Mouse (Mus musculus): ENCODE data around the gene Rcsd1. TPM values are rescaled to one million over a fixed set of nuclear protein-coding genes. Genes with fewer than 3 reads are reported as not detected.
A peak's percentile ranks its signal among the peaks of the same experiment; 100 is the strongest.

Gene Rcsd1
- total and polyA plus RNA-seq, 3 experiments: 22.7 to 81.1 (median 35.7) TPM

GRCm38 (mm10) chr1:165722531-165723123 lies 13.1 kb upstream of the Rcsd1 start:
- Histone ChIP-seq H3K27ac (ENCODE audit: insufficient read depth, low read depth) (no peak overlapping the region), H3K9ac (ENCODE audit: insufficient read depth, low read depth) (no peak overlapping the region), H3K4me2 (ENCODE audit: insufficient read depth, low read depth, poor library complexity, severe bottlenecking) (no peak overlapping the region), H3K9me3 (replicated peaks; ENCODE audit: low read length) (no peaks in the 10 kb centered on the region), H3K36me3 (replicated peaks in 1 of 2; ENCODE audit: control insufficient read depth in 1 of 2, insufficient read depth in 1 of 2, low read length in 1 of 2) (no peaks in the 10 kb centered on the region), H3K4me3 (replicated peaks in 1 of 3; ENCODE audit: low read depth in 2 of 3, low read length in 2 of 3, poor library complexity in 1 of 3) (no peak overlapping the region), H3K27me3 (replicated peaks) (no peaks in the 10 kb centered on the region), H3K4me1 (ENCODE audit: control insufficient read depth in 1 of 2, insufficient read depth in 2 of 2) (peaks cover 8 to 27% of the 10 kb centered on the region in 2 experiments), H3K79me2 (replicated peaks; ENCODE audit: control insufficient read depth, extremely low read depth, insufficient read depth, poor library complexity, severe bottlenecking) (no peaks in the 10 kb centered on the region)
- DNase-seq (ENCODE audit: extremely low read depth): no peak
- dilution Hi-C loops (cut with MboI; ENCODE audit: extremely low pct_ligation_motif_present, extremely low pct_unique_long_range_greater_than_20kb, low sequenced_read_pairs): no loop called here
- TF ChIP-seq TCF12 (IDR thresholded peaks at IDR 0.05; ENCODE audit: low read depth, low read length) (no peak), BHLHE40 (IDR thresholded peaks at IDR 0.05; ENCODE audit: low read depth, low read length) (no peak), NELFE (IDR thresholded peaks at IDR 0.05; ENCODE audit: low read depth, low read length) (no peak), ZC3H11A (IDR thresholded peaks at IDR 0.05; ENCODE audit: low read depth, low read length) (no peak), E2F4 (IDR thresholded peaks at IDR 0.05; ENCODE audit: insufficient replicate concordance, low read depth, low read length) (no peak), USF1 (IDR thresholded peaks at IDR 0.05; ENCODE audit: low read depth, low read length) (no peak), HCFC1 (IDR thresholded peaks at IDR 0.05; ENCODE audit: low read depth, low read length) (no peak), RAD21 (IDR thresholded peaks at IDR 0.05; ENCODE audit: low read depth, low read length) (no peak), MEF2A (IDR thresholded peaks at IDR 0.05; ENCODE audit: borderline replicate concordance, low read depth, low read length) (no peak), SIN3A (IDR thresholded peaks at IDR 0.05; ENCODE audit: low read length) (no peak), MYC (IDR thresholded peaks at IDR 0.05; ENCODE audit: low read depth, low read length) (no peak), ETS1 (conservative IDR thresholded peaks at IDR 0.05; ENCODE audit: low read depth, low read length) (no peak), IRF4 (IDR thresholded peaks at IDR 0.05; ENCODE audit: low read depth, low read length) (no peak), JUN (IDR thresholded peaks at IDR 0.05; ENCODE audit: insufficient read depth, low read depth, low read length) (no peak), JUND (conservative IDR thresholded peaks at IDR 0.05; ENCODE audit: low read depth, low read length) (no peak)
- in situ Hi-C loops (cut with MboI; ENCODE audit: low pct_ligation_motif_present, low pct_unique_long_range_greater_than_20kb, low sequenced_read_pairs): no loop called here

- no peak for DNase-seq (ENCODE audit: extremely low read depth)
- in situ Hi-C loops (cut with MboI; ENCODE audit: low pct_ligation_motif_present, low pct_unique_long_range_greater_than_20kb, low sequenced_read_pairs): no loop called here
- no peaks in the 10 kb centered on the region for H3K27me3 ChIP-seq (replicated peaks)
- H3K9ac ChIP-seq (ENCODE audit: insufficient read depth, low read depth): peak overlapping the region; percentile 21
- H3K79me2 ChIP-seq (replicated peaks; ENCODE audit: control insufficient read depth, extremely low read depth, insufficient read depth, poor library complexity, severe bottlenecking): no peaks in the 10 kb centered on the region
- peak overlapping the region; percentile 28 to 40 (median 37) for H3K4me3 ChIP-seq (replicated peaks in 1 of 3; ENCODE audit: low read depth in 2 of 3, low read length in 2 of 3, poor library complexity in 1 of 3)
- dilution Hi-C loops (cut with MboI; ENCODE audit: extremely low pct_ligation_motif_present, extremely low pct_unique_long_range_greater_than_20kb, low sequenced_read_pairs): no loop called here
- no peaks in the 10 kb centered on the region for H3K36me3 ChIP-seq (replicated peaks in 1 of 2; ENCODE audit: control insufficient read depth in 1 of 2, insufficient read depth in 1 of 2, low read length in 1 of 2)
- no peaks in the 10 kb centered on the region for H3K9me3 ChIP-seq (replicated peaks; ENCODE audit: low read length)
- peak overlapping the region; percentile 56 for H3K27ac ChIP-seq (ENCODE audit: insufficient read depth, low read depth)
- peak overlapping the region; percentile 76 for H3K4me2 ChIP-seq (ENCODE audit: insufficient read depth, low read depth, poor library complexity, severe bottlenecking)
- TF ChIP-seq PAX5 (IDR thresholded peaks at IDR 0.05; ENCODE audit: low read length) (no peak), ZMIZ1 (IDR thresholded peaks at IDR 0.05; ENCODE audit: low read depth, low read length) (no peak), USF1 (IDR thresholded peaks at IDR 0.05; ENCODE audit: low read depth, low read length) (no peak), EP300 (IDR thresholded peaks at IDR 0.05; ENCODE audit: low read length) (no peak), TBP (conservative IDR thresholded peaks at IDR 0.05; ENCODE audit: low read depth, low read length) (0 out of 2 replicates have a peak, but pooled peaks have one; percentile 18), RAD21 (IDR thresholded peaks at IDR 0.05; ENCODE audit: low read depth, low read length) (no peak), NRF1 (IDR thresholded peaks at IDR 0.05; ENCODE audit: low read depth, low read length) (peak; percentile 71), ETS1 (conservative IDR thresholded peaks at IDR 0.05; ENCODE audit: low read depth, low read length) (no peak)
- H3K4me1 ChIP-seq (ENCODE audit: control insufficient read depth in 1 of 2, insufficient read depth in 2 of 2): peaks cover 14 to 44% of the 10 kb centered on the region in 2 experiments
Measured at GRCm38 (mm10) chr1:165718543-165719105, 9.1 kb upstream of the Rcsd1 start.
